Mouse (Mus musculus): Measurements from ENCODE around the gene Wdr78.
A peak's percentile ranks its signal among the peaks of the same experiment; 100 is the strongest.

The Wdr78 gene

DNA sequence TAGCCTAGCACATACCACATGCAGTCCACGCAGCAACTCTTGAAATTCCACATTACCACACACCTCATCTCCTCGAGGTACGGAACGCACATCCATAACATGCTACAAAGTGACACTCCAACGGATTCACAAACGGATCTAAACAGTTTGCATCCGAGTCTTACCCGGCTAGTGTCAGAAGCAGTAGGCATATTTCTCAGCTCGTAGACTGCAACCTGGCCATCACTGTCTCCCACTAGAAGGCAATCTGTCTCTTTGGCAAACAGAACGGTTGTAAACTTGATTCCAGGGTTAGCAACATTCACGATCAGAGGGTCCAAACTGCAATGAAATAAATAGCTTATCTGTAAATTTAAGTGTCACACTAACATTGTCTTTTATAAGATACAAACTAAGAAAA, 66.3 kb downstream of the Wdr78 start:
- DNase-seq, result no peak

GRCm38 (mm10) chr4:103042997-103043396, 71.4 kb downstream of the Wdr78 start:
- no peak for DNase-seq

- DNase-seq, result no peak
Observed at GRCm38 (mm10) chr4:103039838-103040191, 74.5 kb downstream of the Wdr78 start.

- no peak for DNase-seq
Observed at GRCm38 (mm10) chr4:103039103-103039837, 75.1 kb downstream of the Wdr78 start.

DNA sequence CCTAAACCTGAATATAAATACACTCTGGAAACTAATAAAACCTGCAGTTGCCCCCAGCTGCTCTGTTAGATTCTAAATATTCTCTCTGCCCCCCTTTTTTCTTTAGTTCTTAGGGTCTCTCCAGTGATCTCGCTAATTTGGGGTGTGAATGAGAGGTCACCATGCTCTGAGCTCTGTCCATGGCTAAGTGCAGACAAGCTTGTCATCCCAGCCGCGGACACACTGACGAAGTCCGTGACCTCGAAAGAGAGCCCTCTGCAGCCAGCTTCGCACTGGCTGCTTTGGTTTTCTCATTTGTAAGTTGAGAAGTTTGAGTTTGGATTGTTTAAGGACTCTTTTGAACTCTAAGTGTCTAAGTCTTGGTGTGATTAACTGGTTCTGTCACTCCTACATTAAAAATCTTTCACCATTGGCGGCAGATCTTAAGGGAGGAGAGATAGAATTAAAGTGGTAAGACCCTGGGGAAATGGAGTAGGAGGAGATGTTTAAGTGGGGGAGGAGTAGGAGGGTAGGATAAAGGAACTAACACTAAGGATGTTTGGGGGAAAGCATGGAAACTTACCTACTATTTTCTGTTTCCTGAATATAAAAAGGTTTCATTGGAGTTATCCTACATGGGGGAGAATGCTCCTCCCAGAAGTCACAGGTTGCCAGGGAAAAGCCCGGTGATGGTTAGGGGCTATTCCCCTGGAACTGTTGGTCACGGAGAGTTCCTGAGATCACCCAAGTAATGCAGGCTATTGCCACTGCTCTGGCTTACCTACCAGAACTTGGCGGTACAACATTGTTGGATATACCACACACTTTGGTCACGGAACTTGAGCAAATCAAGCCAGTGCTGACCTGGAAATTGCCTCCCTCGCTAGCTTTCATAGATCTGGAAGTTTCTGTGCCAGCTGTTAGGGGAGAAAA, 85.9 kb downstream of the Wdr78 start:
- DNase-seq, result no peak

DNA sequence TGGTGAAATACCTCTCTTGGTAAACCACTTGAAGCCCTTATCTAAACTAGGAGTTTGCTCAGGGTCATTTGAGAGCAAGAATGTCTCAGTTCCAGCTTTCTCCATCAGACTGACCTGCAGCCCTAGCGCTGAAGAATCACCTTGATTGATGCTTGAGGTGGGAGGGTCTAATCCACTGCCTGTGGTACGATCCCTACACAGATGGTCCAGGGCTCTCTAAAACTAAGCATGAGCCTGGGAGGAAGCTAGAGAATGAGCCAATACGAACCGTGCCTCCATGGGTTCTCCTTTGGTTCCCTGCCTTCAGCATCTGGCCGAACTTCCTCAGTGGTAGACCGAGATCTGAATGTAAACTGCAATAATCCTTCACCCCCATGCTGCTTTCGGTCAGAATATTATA, 86.6 kb downstream of the Wdr78 start:
- no peak for DNase-seq

DNA sequence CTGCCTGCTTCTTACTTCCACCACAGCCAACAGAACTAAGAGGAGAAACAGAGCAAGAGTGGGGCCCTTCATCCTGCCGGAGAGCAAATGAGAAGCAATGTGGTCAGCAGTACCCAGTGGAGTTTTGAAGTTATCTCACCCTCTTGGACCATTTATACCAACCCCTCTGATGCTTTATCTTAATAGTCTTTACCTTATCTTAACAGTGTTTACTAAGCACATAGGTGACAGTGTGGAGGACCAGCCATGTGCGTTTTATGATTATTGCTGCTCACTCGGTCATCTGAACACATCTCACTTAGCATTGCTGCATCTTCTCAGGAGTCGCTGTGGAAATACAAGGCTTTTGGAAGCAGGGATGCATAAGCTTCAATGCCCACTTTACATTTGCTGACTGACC, 87.7 kb downstream of the Wdr78 start, which contains the start of gene Insl5:
Gene Insl5 (minus strand): TSS at position 222 of the 400 bp plus-strand sequence.
- DNase-seq, result no peak

- DNase-seq, result no peak
Observed at GRCm38 (mm10) chr4:103013490-103013889, 100.9 kb downstream of the Wdr78 start.

DNA sequence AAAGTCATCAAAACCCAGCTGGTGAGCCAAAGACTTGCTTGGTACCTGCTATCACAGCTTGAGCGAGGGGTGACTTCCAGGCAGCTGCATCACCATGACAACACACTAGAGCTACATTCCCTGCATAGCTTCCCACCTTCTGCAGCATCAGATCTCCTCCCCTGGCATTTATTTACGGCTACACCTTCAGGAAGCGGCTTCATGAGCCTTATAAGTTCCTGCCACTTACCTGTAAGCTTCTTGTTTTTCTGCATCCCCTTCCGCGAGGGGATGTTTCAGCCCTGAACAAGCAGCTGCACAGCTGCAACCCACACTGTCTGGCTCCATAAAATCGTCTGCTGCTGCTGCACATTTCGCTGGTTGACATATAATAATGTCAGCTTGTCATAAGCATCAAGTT, 102.5 kb downstream of the Wdr78 start:
- peak; percentile 17 for DNase-seq

- no peak for DNase-seq
Observed at GRCm38 (mm10) chr4:103010734-103011133, 103.6 kb downstream of the Wdr78 start.

DNA sequence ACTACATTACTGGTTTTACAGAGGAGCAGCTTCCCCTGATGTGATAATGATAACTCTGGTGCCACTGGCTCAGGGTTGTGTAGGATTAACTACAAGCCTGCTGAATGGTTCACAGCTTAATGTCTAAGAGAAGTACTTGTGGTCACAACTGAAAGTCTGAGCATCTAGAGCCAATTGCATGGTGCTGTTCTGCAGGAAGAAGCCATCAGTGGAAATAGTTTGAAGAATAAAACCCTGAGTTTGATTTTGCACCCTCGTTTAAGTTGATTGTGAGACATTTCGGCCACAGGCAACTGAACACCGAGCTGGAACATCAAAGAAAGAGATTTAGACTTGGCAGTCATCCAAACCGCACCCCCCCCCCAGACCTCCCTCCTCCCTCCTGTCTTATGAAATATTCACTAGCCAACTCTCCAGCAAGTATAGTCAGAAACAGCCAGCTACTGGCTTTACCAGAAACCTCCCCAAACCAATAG, 107.4 kb downstream of the Wdr78 start:
- no peak for DNase-seq

DNA sequence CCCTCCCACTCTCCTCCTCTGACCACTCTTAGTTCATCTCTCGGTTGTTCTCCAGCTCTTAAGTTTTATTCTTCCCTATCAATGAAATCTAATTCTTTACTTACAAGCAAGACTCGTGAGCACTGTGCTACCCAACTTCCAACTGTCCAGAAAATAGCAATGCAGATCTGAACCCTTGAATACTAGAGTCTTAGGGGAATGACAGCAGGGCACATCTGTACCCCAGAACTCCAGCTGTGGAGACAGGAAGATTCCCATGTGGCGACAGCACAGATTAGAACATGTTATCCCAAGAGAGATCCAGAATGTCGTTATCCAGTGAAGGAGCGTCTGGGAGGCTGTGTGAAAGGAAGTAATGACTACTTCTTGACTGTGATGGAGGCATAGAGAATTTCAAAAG, 108.1 kb downstream of the Wdr78 start:
- DNase-seq, result no peak

DNA sequence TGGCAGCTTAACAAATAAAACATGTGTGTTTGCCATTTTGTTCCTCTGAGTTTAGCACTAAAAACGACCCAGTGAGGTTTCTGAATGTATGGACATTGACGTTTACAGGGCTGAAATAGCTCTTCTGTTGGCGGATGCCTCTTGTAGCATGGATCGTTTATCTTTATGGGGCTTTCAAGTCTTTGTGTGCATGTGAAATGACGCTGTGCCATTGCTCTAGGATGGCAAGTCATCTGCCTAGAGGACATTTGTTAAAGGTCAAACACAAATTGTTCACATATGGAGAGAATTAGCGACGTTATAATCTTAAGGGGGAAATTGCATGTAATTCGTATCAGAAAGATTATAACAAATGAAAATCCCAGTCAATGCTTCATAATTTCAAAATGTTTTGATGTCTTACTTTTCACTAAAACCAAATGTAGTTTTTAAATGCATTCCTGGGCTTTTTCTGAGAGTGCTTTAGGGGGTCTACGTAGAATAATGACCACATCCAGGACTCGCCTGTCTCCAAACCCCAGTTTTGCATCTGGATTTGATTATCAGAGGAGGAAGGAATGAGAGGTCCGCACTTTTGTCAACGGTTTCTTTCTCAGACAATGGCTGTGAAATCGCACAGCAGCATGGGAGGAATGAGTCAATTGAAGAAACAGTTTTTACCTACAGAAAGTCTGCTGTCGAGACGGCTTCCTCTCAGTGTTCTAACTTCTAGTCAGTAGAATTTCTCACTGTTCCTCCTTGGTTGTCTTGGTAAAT, 109.0 kb downstream of the Wdr78 start:
- DNase-seq, result no peak

DNA sequence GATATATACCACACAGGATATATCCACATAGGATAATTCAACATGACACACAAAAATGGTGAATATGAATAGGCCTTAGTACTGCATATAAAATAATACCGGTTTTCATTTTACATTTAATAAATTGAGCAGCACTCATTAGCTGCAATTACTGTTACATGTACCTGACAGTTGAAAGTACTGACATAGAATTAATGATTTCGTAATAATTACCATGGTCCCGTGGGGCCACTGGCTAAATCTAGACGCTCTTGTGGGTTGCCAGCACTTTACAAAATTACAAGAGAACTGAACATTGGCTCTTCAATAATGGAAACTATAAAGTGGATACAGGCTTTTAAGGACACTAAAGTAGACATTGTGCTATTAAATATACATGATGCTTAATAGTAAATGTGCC, 109.7 kb downstream of the Wdr78 start:
- DNase-seq, result no peak

GRCm38 (mm10) chr4:102991685-102992084, 122.7 kb downstream of the Wdr78 start:
- DNase-seq, result no peak

DNA sequence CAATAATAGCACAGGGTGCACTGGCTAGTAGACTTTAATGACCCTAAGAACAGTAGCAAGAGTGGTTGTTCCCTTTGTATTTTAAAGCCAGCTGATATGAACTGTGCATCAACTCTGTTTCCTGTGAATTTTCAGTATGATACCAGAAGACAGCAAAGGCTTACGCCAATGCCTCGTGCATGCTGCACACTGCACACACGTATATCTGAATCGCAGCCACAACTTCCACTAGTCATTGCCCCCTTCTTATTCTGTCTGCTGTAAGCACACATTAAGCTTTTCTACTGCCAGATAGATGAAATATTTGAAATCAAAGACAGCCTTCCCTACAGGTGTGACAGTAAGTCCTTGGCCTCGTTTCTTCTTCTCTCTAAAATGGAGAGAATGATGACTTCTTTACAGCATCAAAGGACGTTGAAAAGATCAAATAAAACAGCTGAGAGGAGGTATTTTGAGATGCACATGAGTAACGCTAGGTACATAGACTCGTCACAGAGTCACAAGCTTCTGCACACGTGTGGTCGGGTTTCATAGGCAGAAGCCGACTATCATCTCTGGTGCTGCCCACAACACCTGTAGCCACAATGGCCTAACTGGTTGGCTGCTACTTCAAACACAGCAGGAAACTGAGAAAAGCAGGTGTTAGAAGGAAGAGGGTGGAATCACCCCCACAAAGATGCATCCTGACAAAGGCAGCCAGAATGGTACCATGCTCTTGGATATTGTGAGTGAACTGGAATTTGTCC, 123.6 kb downstream of the Wdr78 start:
- no peak for DNase-seq

GRCm38 (mm10) chr4:102990016-102990415, 124.3 kb downstream of the Wdr78 start:
- no peak for DNase-seq

GRCm38 (mm10) chr4:102989391-102989790, 125.0 kb downstream of the Wdr78 start:
- DNase-seq, result no peak

DNA sequence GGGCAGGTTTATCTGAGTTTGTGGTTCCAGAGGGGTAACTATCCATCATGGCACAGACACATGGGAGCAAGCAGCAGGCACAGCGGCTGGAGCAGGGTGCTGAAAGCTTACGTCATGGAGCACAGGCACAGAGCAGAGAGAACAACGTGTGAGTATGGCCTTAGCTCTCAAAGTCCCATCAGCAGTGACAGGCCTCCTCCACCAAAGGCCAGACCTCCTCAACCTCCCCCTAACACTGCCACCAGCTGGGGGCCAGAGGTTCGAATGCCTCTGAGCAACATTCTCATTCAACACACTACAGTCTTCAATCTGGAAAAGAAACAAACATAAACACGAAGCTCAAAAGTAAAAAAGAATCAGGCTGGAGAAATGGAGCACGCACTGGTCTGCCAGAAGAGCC, 125.8 kb downstream of the Wdr78 start:
- DNase-seq, result no peak
